Mouse (Mus musculus): ENCODE results near the gene Pml. TPM values are rescaled to one million over a fixed set of nuclear protein-coding genes. Genes with fewer than 3 reads are reported as not detected.

Gene Pml
- total and polyA plus RNA-seq, 2 experiments from 2014 or later = 4.8 to 11.4 TPM

DNA sequence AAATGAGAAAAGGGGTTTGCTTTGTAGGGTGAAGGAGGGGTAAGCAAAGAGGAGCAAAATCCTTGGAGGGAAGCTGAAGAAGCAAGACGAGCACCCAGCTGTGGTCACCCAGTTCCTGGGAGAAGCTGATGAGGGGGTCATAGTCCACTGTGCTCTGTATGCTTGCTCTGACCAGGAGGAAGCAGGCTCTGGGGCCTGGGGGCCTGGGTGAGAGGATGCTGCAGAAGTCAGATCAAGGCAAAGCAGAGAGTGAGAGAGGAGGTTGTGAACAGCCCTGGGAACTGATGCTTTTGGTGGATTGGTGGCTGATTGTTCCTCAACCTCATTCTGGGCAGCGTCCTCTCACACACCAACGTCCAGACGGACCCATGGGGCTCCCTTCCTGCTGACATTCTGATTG is 72.4 kb downstream of the Pml start:
- DNase-seq (ENCODE audit: low spot score) (no peak), ATAC-seq (no peak)
- Histone ChIP-seq H3K4me1 (ENCODE audit: insufficient read depth, low read length) (peaks cover 4% of the 10 kb centered on the region; the same call in 1 of the 2 replicates), H3K27ac (0 out of 2 replicates have a peak overlapping the region, but pooled peaks have one; percentile 20), H3K9ac (replicated peaks; ENCODE audit: low read length) (no peak overlapping the region), H3K9me3 (ENCODE audit: low read length) (no peaks in the 10 kb centered on the region), H3K27me3 (ENCODE audit: insufficient read depth, low read length) (no peaks in the 10 kb centered on the region), H3K4me3 (ENCODE audit: low read length) (no peak overlapping the region), H3K4me2 (ENCODE audit: low read depth, low read length) (no peak overlapping the region), H3K36me3 (ENCODE audit: insufficient read depth, low read length) (no peaks in the 10 kb centered on the region)
- no peak for TF ChIP-seq CTCF (IDR thresholded peaks at IDR 0.05; ENCODE audit: low read depth)
- WGBS = 38% methylated on average over 4 of the region's 4 CpGs

DNA sequence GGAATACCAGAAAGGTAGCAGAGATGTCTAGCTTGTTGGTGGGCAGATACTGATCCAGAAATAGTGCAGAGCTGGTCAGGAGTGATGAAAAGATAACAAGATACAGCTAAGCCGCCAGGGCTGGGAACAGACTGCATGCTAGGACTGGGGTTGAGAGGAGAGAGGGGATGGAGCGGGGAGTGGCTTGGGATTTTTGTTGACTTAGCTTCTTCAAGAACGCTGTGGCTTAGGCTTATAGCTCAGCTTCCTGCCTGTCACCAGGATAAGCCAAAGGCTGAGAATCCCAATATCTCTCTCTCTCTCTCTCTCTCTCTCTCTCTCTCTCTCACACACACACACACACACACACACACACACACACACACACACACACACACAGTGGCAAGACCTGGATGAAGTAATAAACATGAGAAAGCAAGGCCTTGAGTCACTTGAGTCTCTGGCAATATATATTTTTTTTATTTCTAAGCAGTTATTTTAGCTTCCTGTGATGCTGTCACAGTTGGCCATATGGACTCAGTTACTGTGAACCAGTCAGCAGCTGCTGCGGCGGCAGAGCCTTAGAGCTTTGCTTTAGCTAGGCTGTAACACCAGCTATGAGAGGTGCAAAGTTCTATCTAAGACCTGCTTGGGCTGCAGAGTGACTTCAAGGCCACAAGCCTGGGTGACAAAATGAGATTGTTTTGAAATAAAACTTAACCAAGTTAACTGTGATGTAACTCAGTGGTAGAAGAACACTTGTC is 73.7 kb downstream of the Pml start:
- Histone ChIP-seq H3K27me3 (ENCODE audit: insufficient read depth, low read length) (no peaks in the 10 kb centered on the region), H3K9me3 (ENCODE audit: low read length) (no peaks in the 10 kb centered on the region), H3K4me2 (ENCODE audit: low read depth, low read length) (no peak overlapping the region), H3K9ac (replicated peaks; ENCODE audit: low read length) (no peak overlapping the region), H3K4me3 (ENCODE audit: low read length) (no peak overlapping the region), H3K27ac (no peak overlapping the region), H3K4me1 (ENCODE audit: insufficient read depth, low read length) (peaks cover 4% of the 10 kb centered on the region; the same call in 1 of the 2 replicates), H3K36me3 (ENCODE audit: insufficient read depth, low read length) (no peaks in the 10 kb centered on the region)
- no peak for TF ChIP-seq CTCF (IDR thresholded peaks at IDR 0.05; ENCODE audit: low read depth)
- DNase-seq (ENCODE audit: low spot score) (no peak), ATAC-seq (no peak)
- 48% methylated on average over 5 of the region's 5 CpGs for WGBS

DNA sequence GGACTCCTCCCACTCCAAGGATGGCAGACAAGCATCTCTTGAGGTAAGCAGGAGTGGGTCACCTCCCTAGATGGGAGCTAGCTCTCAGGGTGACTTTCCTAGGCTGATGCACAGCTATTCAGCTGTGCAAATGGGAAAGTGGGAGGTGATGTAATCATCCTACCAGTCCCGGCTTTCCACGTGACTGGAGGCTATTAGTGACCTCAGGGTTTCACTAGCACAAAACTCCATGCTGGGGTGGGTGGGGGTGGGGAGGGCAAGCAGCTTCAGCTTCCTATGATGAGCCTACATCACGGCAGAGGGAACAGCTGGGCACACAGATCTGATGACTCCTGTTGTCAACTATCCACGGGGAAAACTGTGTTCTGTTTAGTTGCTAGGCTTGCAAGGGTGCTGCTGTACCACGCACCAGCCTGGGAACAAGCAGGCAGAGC is 74.8 kb downstream of the Pml start:
- H3K9me3 ChIP-seq (ENCODE audit: low read length) = no peaks in the 10 kb centered on the region
- H3K27me3 ChIP-seq (ENCODE audit: insufficient read depth, low read length) = no peaks in the 10 kb centered on the region
- no peak for DNase-seq (ENCODE audit: low spot score)
- H3K4me1 ChIP-seq (ENCODE audit: insufficient read depth, low read length) = peaks cover 4% of the 10 kb centered on the region; the same call in 1 of the 2 replicates
- ATAC-seq = peak; percentile 53; the same call in 1 of the 2 replicates
- H3K4me3 ChIP-seq (ENCODE audit: low read length) = no peak overlapping the region
- H3K27ac ChIP-seq = no peak overlapping the region
- H3K4me2 ChIP-seq (ENCODE audit: low read depth, low read length) = no peak overlapping the region
- no peaks in the 10 kb centered on the region for H3K36me3 ChIP-seq (ENCODE audit: insufficient read depth, low read length)
- 31% methylated on average over 5 of the region's 5 CpGs for WGBS
- TF ChIP-seq CTCF (IDR thresholded peaks at IDR 0.05; ENCODE audit: low read depth) = no peak
- H3K9ac ChIP-seq (replicated peaks; ENCODE audit: low read length) = no peak overlapping the region

DNA sequence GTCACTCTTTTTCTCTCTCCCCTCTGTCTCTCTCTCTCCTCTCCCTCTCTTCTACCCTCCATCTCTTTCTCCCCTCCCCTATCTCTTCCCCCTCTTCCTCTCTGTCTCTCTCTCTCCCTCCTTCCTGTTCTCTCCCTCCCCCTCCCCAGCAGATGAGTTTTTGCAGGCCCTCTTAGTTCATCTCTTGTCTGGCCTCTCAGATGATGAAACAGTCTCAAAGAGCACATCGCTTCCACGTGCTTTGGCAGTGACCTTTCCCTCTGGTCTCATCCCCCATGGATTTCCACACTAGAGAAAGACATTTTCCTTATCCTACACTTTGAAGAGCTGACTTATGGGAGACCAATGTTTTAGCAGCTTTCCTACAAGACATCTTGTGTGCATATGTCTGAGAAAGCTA is 76.7 kb downstream of the Pml start:
- no peak for TF ChIP-seq CTCF (IDR thresholded peaks at IDR 0.05; ENCODE audit: low read depth)

DNA sequence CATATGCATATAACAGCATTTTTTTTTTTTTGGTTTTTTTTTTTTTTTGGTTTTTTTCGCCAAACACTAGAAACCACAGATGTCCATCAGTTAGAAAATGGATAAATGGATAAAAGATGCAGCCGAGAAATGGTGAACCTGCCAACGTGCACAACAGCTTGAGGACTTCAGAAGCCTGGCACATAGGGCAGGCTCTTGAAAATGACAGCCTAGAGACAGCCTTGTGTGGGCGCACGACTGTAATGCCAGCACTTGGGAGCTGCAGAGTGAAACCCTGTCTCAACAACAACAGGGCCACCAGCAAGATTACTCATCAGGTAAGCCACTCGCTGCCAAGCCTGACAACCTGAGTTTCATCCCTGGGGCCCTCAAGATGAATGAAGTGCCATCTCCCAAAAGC is 80.2 kb downstream of the Pml start:
- H3K9ac ChIP-seq (replicated peaks; ENCODE audit: low read length) = no peak overlapping the region
- no peaks in the 10 kb centered on the region for H3K9me3 ChIP-seq (ENCODE audit: low read length)
- H3K4me3 ChIP-seq (ENCODE audit: low read length) = no peak overlapping the region
- H3K27me3 ChIP-seq (ENCODE audit: insufficient read depth, low read length) = no peaks in the 10 kb centered on the region
- 72% methylated on average over 6 of the region's 6 CpGs for WGBS
- H3K27ac ChIP-seq = no peak overlapping the region
- no peak overlapping the region for H3K4me2 ChIP-seq (ENCODE audit: low read depth, low read length)
- H3K36me3 ChIP-seq (ENCODE audit: insufficient read depth, low read length) = no peaks in the 10 kb centered on the region
- DNase-seq (ENCODE audit: low spot score) (no peak), ATAC-seq (no peak)
- H3K4me1 ChIP-seq (ENCODE audit: insufficient read depth, low read length) = no peaks in the 10 kb centered on the region; the same call in 1 of the 2 replicates
- TF ChIP-seq CTCF (IDR thresholded peaks at IDR 0.05; ENCODE audit: low read depth) = no peak

More for the DNA sequence above, 76.7 kb downstream of the Pml start:
- no peak overlapping the region for H3K27ac ChIP-seq
- no peak for ATAC-seq
- H3K4me1 ChIP-seq (ENCODE audit: insufficient read depth, low read length) = peaks cover 4% of the 10 kb centered on the region; the same call in 1 of the 2 replicates
- no peaks in the 10 kb centered on the region for H3K27me3 ChIP-seq (ENCODE audit: insufficient read depth, low read length)
- no peak overlapping the region for H3K4me2 ChIP-seq (ENCODE audit: low read depth, low read length)
- WGBS = 69% methylated on average over 2 of the region's 2 CpGs
- H3K4me3 ChIP-seq (ENCODE audit: low read length) = no peak overlapping the region
- no peak overlapping the region for H3K9ac ChIP-seq (replicated peaks; ENCODE audit: low read length)
- H3K36me3 ChIP-seq (ENCODE audit: insufficient read depth, low read length) = no peaks in the 10 kb centered on the region
- H3K9me3 ChIP-seq (ENCODE audit: low read length) = no peaks in the 10 kb centered on the region
- DNase-seq (ENCODE audit: low spot score) = no peak

DNA sequence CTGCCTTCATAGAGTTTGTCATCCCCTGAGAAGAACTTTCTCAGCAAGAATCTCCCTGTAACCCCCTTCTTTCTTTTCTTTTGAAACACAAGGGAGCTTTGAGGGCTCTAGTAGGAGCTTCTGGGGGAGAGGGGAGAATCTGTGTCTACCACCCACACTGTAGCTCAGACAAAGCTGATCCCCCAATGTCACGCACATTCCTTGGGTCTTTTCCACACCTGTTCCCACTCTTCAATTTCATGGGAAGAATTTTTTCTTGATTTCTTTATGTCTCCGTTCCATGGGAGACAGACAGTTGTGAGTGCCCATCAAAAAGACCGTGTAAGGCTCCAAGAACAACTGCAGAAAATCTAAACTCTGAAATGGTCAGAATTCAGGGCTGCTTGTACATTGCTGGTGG is 80.7 kb downstream of the Pml start:
- H3K9ac ChIP-seq (replicated peaks; ENCODE audit: low read length) = no peak overlapping the region
- no peak for ATAC-seq
- DNase-seq (ENCODE audit: low spot score) = no peak
- no peaks in the 10 kb centered on the region for H3K27me3 ChIP-seq (ENCODE audit: insufficient read depth, low read length)
- no peaks in the 10 kb centered on the region for H3K9me3 ChIP-seq (ENCODE audit: low read length)
- H3K36me3 ChIP-seq (ENCODE audit: insufficient read depth, low read length) = no peaks in the 10 kb centered on the region
- no peak for TF ChIP-seq CTCF (IDR thresholded peaks at IDR 0.05; ENCODE audit: low read depth)
- no peak overlapping the region for H3K27ac ChIP-seq
- WGBS = 73% methylated on average over 3 of the region's 3 CpGs
- H3K4me1 ChIP-seq (ENCODE audit: insufficient read depth, low read length) = no peaks in the 10 kb centered on the region; the same call in 1 of the 2 replicates
- no peak overlapping the region for H3K4me3 ChIP-seq (ENCODE audit: low read length)
- no peak overlapping the region for H3K4me2 ChIP-seq (ENCODE audit: low read depth, low read length)

Small RNA genes within 50 kb of the gene (microRNA-seq; reads per million reads assigned to microRNA genes)
- 0 reads per million in 2 experiments for gene Mir6385

Other genes with a start within 250 kb of the Pml start
- gene Cyp11a1, start 243.4 kb downstream of the Pml start, total RNA-seq (2014; rRNA removed) = 4.1 and 4.3 TPM in 2 replicates
- 1.2 and 1.8 TPM in 2 replicates for gene Cyp11a1, start 243.4 kb downstream of the Pml start, polyA plus RNA-seq (2015; fragmentation: Nextera tagmentation; extraction: Ambion mirVana)
- gene Stra6, start 186.0 kb downstream of the Pml start, total RNA-seq (2014; rRNA removed) = 16.0 and 19.2 TPM in 2 replicates
- gene Stra6, start 186.0 kb downstream of the Pml start, polyA plus RNA-seq (2015; fragmentation: Nextera tagmentation; extraction: Ambion mirVana) = 7.5 TPM in 2 replicates
- gene Ccdc33, start 131.0 kb downstream of the Pml start, total RNA-seq (2014; rRNA removed) = 0.52 and 1.4 TPM in 2 replicates
- gene Ccdc33, start 131.0 kb downstream of the Pml start, polyA plus RNA-seq (2015; fragmentation: Nextera tagmentation; extraction: Ambion mirVana) = 0.75 and 1.2 TPM in 2 replicates
- gene Islr, start 45.5 kb downstream of the Pml start, total RNA-seq (2014; rRNA removed) = 57.9 and 72.8 TPM in 2 replicates
- gene Islr, start 45.5 kb downstream of the Pml start, polyA plus RNA-seq (2015; fragmentation: Nextera tagmentation; extraction: Ambion mirVana) = 29.9 and 33.5 TPM in 2 replicates
- 293 and 343 TPM in 2 replicates for gene Islr2, start 45.5 kb downstream of the Pml start, total RNA-seq (2014; rRNA removed)
- gene Islr2, start 45.5 kb downstream of the Pml start, polyA plus RNA-seq (2015; fragmentation: Nextera tagmentation; extraction: Ambion mirVana) = 15.8 and 19.2 TPM in 2 replicates
- 145 and 157 TPM in 2 replicates for gene Stoml1, start 3.4 kb upstream of the Pml start, total RNA-seq (2014; rRNA removed)
- gene Stoml1, start 3.4 kb upstream of the Pml start, polyA plus RNA-seq (2015; fragmentation: Nextera tagmentation; extraction: Ambion mirVana) = 136 and 141 TPM in 2 replicates
- gene Loxl1, start 63.4 kb upstream of the Pml start, total RNA-seq (2014; rRNA removed) = 11.9 and 13.8 TPM in 2 replicates
- gene Loxl1, start 63.4 kb upstream of the Pml start, polyA plus RNA-seq (2015; fragmentation: Nextera tagmentation; extraction: Ambion mirVana) = 9.1 and 9.7 TPM in 2 replicates
- not detected in 2 replicates for gene Tbc1d21, start 120.7 kb upstream of the Pml start, total RNA-seq (2014; rRNA removed)
- gene Tbc1d21, start 120.7 kb upstream of the Pml start, polyA plus RNA-seq (2015; fragmentation: Nextera tagmentation; extraction: Ambion mirVana) = not detected in 2 replicates
- 106 and 127 TPM in 2 replicates for gene Insyn1, start 238.8 kb upstream of the Pml start, total RNA-seq (2014; rRNA removed)
- gene Insyn1, start 238.8 kb upstream of the Pml start, polyA plus RNA-seq (2015; fragmentation: Nextera tagmentation; extraction: Ambion mirVana) = 7.4 and 8.7 TPM in 2 replicates

Data from hindbrain, postnatal 0 days (tissue).